In the genomic region with DNA sequence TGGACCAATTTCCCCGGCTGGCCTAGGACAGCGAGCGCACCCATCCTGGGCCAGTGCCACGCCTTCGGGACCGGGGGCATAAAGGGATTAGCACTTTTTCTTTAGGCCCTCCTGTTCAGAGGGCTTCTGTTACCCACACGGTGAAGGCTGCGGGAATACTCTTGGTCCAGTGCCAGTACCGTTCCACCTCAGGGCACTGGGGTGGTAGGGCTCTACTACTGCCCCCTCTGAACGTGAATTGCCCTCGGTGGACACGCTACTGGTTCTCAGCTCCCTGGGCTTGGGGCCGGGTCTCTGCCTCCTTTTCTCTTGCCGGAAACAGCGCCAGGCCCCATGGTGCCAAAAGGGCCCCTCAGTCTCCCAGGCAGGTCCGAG, we compare ENCODE assay signal across 8 mouse cellular contexts. TPM values are rescaled to one million over a fixed set of nuclear protein-coding genes. Genes with fewer than 3 reads are reported as not detected.
DNase-seq lines count a peak whose midpoint lies in the region; ATAC-seq and TF ChIP-seq lines count a peak whose summit lies in the region.

No protein-coding gene starts in this region.

- H3K27me3 ChIP-seq in kidney, postnatal 0 days (ENCODE audit: insufficient read depth, low read length) = no peaks in the 10 kb centered on the region
- no peaks in the 10 kb centered on the region for H3K27me3 ChIP-seq in kidney, adult 2 months (replicated peaks; ENCODE audit: control insufficient read depth, insufficient read depth, low read length)
- no peaks in the 10 kb centered on the region for H3K27me3 ChIP-seq in intestine, postnatal 0 days (replicated peaks; ENCODE audit: control insufficient read depth, insufficient read depth, low read length)
- H3K27me3 ChIP-seq in neural tube, embryonic 12.5 days (replicated peaks) = no peaks in the 10 kb centered on the region

- peak overlapping the region; percentile 51 for H3K4me2 ChIP-seq in kidney, postnatal 0 days (ENCODE audit: low read length)
- peak overlapping the region; percentile 60 for H3K4me2 ChIP-seq in intestine, postnatal 0 days (replicated peaks; ENCODE audit: low read depth)
- H3K4me2 ChIP-seq in neural tube, embryonic 12.5 days (replicated peaks) = peak overlapping the region; percentile 83

- DNase-seq in kidney, postnatal 0 days (ENCODE audit: low spot score) = no peak
- DNase-seq in kidney, adult 2 months = no peak
- DNase-seq in gastrocnemius, adult 18-20 months (ENCODE audit: low spot score) = no peak
- DNase-seq in spleen, postnatal 4 days (ENCODE audit: low spot score in 2 of 2) = no peak

- peaks cover 40% of the 10 kb centered on the region for H3K36me3 ChIP-seq in kidney, postnatal 0 days (ENCODE audit: insufficient read depth, low read length)
- no peaks in the 10 kb centered on the region; the same call in 1 of the 2 replicates for H3K36me3 ChIP-seq in kidney, adult 2 months (ENCODE audit: control insufficient read depth, insufficient read depth, low read length)
- peaks cover 43% of the 10 kb centered on the region for H3K36me3 ChIP-seq in intestine, postnatal 0 days (ENCODE audit: control insufficient read depth, insufficient read depth)
- peaks cover 78% of the 10 kb centered on the region for H3K36me3 ChIP-seq in neural tube, embryonic 12.5 days

- TF ChIP-seq POLR2A in kidney, adult 2 months (IDR thresholded peaks at IDR 0.05; ENCODE audit: low read depth, low read length) = no peak
- no peak for TF ChIP-seq POLR2A in embryonic fibroblast, embryonic 13.5 days (IDR thresholded peaks at IDR 0.05; ENCODE audit: low read depth, low read length)

- no peaks in the 10 kb centered on the region for H3K9me3 ChIP-seq in kidney, postnatal 0 days (replicated peaks; ENCODE audit: low read length)
- no peaks in the 10 kb centered on the region for H3K9me3 ChIP-seq in intestine, postnatal 0 days (ENCODE audit: control insufficient read depth)
- H3K9me3 ChIP-seq in neural tube, embryonic 12.5 days = no peaks in the 10 kb centered on the region

- H3K4me1 ChIP-seq in kidney, postnatal 0 days (replicated peaks; ENCODE audit: insufficient read depth, low read length) = peaks cover 41% of the 10 kb centered on the region
- peaks cover 8% of the 10 kb centered on the region for H3K4me1 ChIP-seq in kidney, adult 2 months (ENCODE audit: control insufficient read depth, insufficient read depth, low read length)
- H3K4me1 ChIP-seq in embryonic fibroblast, embryonic 13.5 days (ENCODE audit: control insufficient read depth, insufficient read depth, low read length) = peaks cover 28% of the 10 kb centered on the region
- H3K4me1 ChIP-seq in intestine, postnatal 0 days (replicated peaks; ENCODE audit: control insufficient read depth, insufficient read depth, low read length) = peaks cover 17% of the 10 kb centered on the region; the same call in 1 of the 2 replicates
- H3K4me1 ChIP-seq in neural tube, embryonic 12.5 days = peaks cover 64% of the 10 kb centered on the region

- peak overlapping the region; percentile 22; the same call in 1 of the 2 replicates for H3K4me3 ChIP-seq in kidney, postnatal 0 days (replicated peaks; ENCODE audit: low read depth, low read length)
- H3K4me3 ChIP-seq in kidney, adult 2 months (ENCODE audit: insufficient read depth, low read depth, low read length) = no peak overlapping the region
- H3K4me3 ChIP-seq in embryonic fibroblast, embryonic 13.5 days (ENCODE audit: insufficient read depth, low read length) = no peak overlapping the region
- peak overlapping the region; percentile 21; the same call in 1 of the 2 replicates for H3K4me3 ChIP-seq in intestine, postnatal 0 days (ENCODE audit: low read depth, low read length)
- H3K4me3 ChIP-seq in neural tube, embryonic 12.5 days = peak overlapping the region; percentile 38

- H3K27ac ChIP-seq in kidney, postnatal 0 days = 0 out of 2 replicates have a peak overlapping the region, but pooled peaks have one; percentile 54
- H3K27ac ChIP-seq in kidney, adult 2 months (ENCODE audit: insufficient read depth, low read depth, low read length) = no peak overlapping the region
- H3K27ac ChIP-seq in embryonic fibroblast, embryonic 13.5 days (ENCODE audit: insufficient read depth, low read length) = peak overlapping the region; percentile 45
- H3K27ac ChIP-seq in intestine, postnatal 0 days (ENCODE audit: low read depth, low read length) = no peak overlapping the region
- H3K27ac ChIP-seq in neural tube, embryonic 12.5 days = peak overlapping the region; percentile 88

- no peak for TF ChIP-seq CTCF in kidney, postnatal 0 days (IDR thresholded peaks at IDR 0.05; ENCODE audit: low read depth)
- TF ChIP-seq CTCF in kidney, adult 2 months (conservative IDR thresholded peaks at IDR 0.05; ENCODE audit: insufficient read depth, insufficient read length, low read depth, low read length) = no peak
- no peak for TF ChIP-seq CTCF in embryonic fibroblast, embryonic 13.5 days (IDR thresholded peaks at IDR 0.05; ENCODE audit: borderline replicate concordance, insufficient read depth, low read length)
- no peak for TF ChIP-seq CTCF in intestine, postnatal 0 days (IDR thresholded peaks at IDR 0.05; ENCODE audit: low read depth)

- H3K9ac ChIP-seq in kidney, postnatal 0 days (ENCODE audit: low read depth, low read length) = peak overlapping the region; percentile 50; the same call in 1 of the 2 replicates
- H3K9ac ChIP-seq in intestine, postnatal 0 days (ENCODE audit: low read depth, low read length) = 0 out of 2 replicates have a peak overlapping the region, but pooled peaks have one; percentile 26
- peak overlapping the region; percentile 71 for H3K9ac ChIP-seq in neural tube, embryonic 12.5 days

- 29% methylated on average over 16 of the region's 16 CpGs for WGBS in kidney, postnatal 0 days
- 25% methylated on average over 16 of the region's 16 CpGs for WGBS in kidney, adult 2 months
- WGBS in intestine, postnatal 0 days = 44% methylated on average over 15 of the region's 16 CpGs
- 20% methylated on average over 16 of the region's 16 CpGs for WGBS in neural tube, embryonic 12.5 days

- ATAC-seq in kidney, postnatal 0 days (replicated peaks; ENCODE audit: low FRiP score, low read depth) = no peak; the same call in none of the 2 replicates
- no peak; the same call in 1 of the 2 replicates for ATAC-seq in intestine, postnatal 0 days
- no peak for ATAC-seq in neural tube, embryonic 12.5 days (ENCODE audit: low FRiP score, low read depth)
- no peak for ATAC-seq in erythroblast, adult 5-6 weeks (replicated peaks; ENCODE audit: low FRiP score, poor library complexity, severe bottlenecking)

RNA-seq across cellular contexts. Expression of a gene that starts 6.2 kb away (rescaled TPM):
- polyA plus RNA-seq in kidney, postnatal 0 days (2015; fragmentation: Nextera tagmentation; extraction: Ambion mirVana) = 4.8 and 5.2 TPM in 2 replicates
- 9.4 and 12.0 TPM in 2 replicates for polyA plus RNA-seq in kidney, adult 2 months (2012; rRNA removed)
- 30.8 and 46.0 TPM in 2 replicates for polyA plus RNA-seq in embryonic fibroblast, embryonic 13.5 days (2011; ENCODE audit: insufficient read length, low read depth, missing spikeins)
- 2.7 and 2.9 TPM in 2 replicates for polyA plus RNA-seq in intestine, postnatal 0 days (2015; fragmentation: Nextera tagmentation; extraction: Ambion mirVana)
- 21.6 and 22.7 TPM in 2 replicates for polyA plus RNA-seq in neural tube, embryonic 12.5 days (2016; fragmentation: Nextera tagmentation; extraction: Ambion mirVana)
- total RNA-seq in erythroblast, adult 5-6 weeks (2015; ENCODE audit: low replicate concordance) = 0.21 TPM in 1 of 2 replicates, not detected in the other
- total RNA-seq in erythroblast, adult 5-6 weeks (2017; ENCODE audit: low replicate concordance) = 0.34 and 0.70 TPM in 2 replicates
- total RNA-seq in gastrocnemius, adult 18-20 months (2021) = 1 to 10 TPM; 3.1 to 4.8 TPM

RNA-seq across cellular contexts. Expression of a gene that starts 40.8 kb away (rescaled TPM):
- 19.2 and 21.9 TPM in 2 replicates for polyA plus RNA-seq in kidney, postnatal 0 days (2015; fragmentation: Nextera tagmentation; extraction: Ambion mirVana)
- polyA plus RNA-seq in kidney, adult 2 months (2012; rRNA removed) = 14.0 and 15.0 TPM in 2 replicates
- polyA plus RNA-seq in embryonic fibroblast, embryonic 13.5 days (2011; ENCODE audit: insufficient read length, low read depth, missing spikeins) = 24.6 and 34.9 TPM in 2 replicates
- polyA plus RNA-seq in intestine, postnatal 0 days (2015; fragmentation: Nextera tagmentation; extraction: Ambion mirVana) = 11.3 and 12.2 TPM in 2 replicates
- 42.8 and 46.6 TPM in 2 replicates for polyA plus RNA-seq in neural tube, embryonic 12.5 days (2016; fragmentation: Nextera tagmentation; extraction: Ambion mirVana)
- 3.3 and 7.5 TPM in 2 replicates for total RNA-seq in erythroblast, adult 5-6 weeks (2015; ENCODE audit: low replicate concordance)
- 0.09 TPM in 1 of 2 replicates, not detected in the other for total RNA-seq in erythroblast, adult 5-6 weeks (2017; ENCODE audit: low replicate concordance)
- total RNA-seq in gastrocnemius, adult 18-20 months (2021) = 1 to 10 TPM; 7.4 to 9.0 TPM

RNA-seq across cellular contexts. Expression of a gene that starts 59.4 kb away (rescaled TPM):
- 195 and 196 TPM in 2 replicates for polyA plus RNA-seq in kidney, postnatal 0 days (2015; fragmentation: Nextera tagmentation; extraction: Ambion mirVana)
- polyA plus RNA-seq in kidney, adult 2 months (2012; rRNA removed) = 186 and 190 TPM in 2 replicates
- polyA plus RNA-seq in embryonic fibroblast, embryonic 13.5 days (2011; ENCODE audit: insufficient read length, low read depth, missing spikeins) = 199 and 206 TPM in 2 replicates
- 133 and 134 TPM in 2 replicates for polyA plus RNA-seq in intestine, postnatal 0 days (2015; fragmentation: Nextera tagmentation; extraction: Ambion mirVana)
- polyA plus RNA-seq in neural tube, embryonic 12.5 days (2016; fragmentation: Nextera tagmentation; extraction: Ambion mirVana) = 390 and 430 TPM in 2 replicates
- total RNA-seq in erythroblast, adult 5-6 weeks (2015; ENCODE audit: low replicate concordance) = 85.3 and 86.7 TPM in 2 replicates
- 29.4 and 35.0 TPM in 2 replicates for total RNA-seq in erythroblast, adult 5-6 weeks (2017; ENCODE audit: low replicate concordance)
- total RNA-seq in gastrocnemius, adult 18-20 months (2021) = 10 to 100 TPM; 27.4 to 33.9 TPM

Comparison
In these comparisons a context has a peak if more than half of its experiments do, and no peak if none do; other contexts are left out.
1. H3K27ac ChIP-seq: peak in kidney, postnatal 0 days (single experiment), embryonic fibroblast, embryonic 13.5 days (single experiment) and neural tube, embryonic 12.5 days (single experiment); none in kidney, adult 2 months (single experiment) and intestine, postnatal 0 days (single experiment).
2. H3K4me3 ChIP-seq: peak in kidney, postnatal 0 days (single experiment), intestine, postnatal 0 days (single experiment) and neural tube, embryonic 12.5 days (single experiment); none in kidney, adult 2 months (single experiment) and embryonic fibroblast, embryonic 13.5 days (single experiment).
3. Peak in every context shown above with its lines, with median percentiles within 50 percentile points of each other: H3K4me2 ChIP-seq and H3K9ac ChIP-seq.